Mouse (Mus musculus) heart, embryonic 13.5 days (tissue): ENCODE data around the gene Gabpb2. TPM values are rescaled to one million over a fixed set of nuclear protein-coding genes. Genes with fewer than 3 reads are reported as not detected.

ENCODE experiments used
- ATAC-seq: fragments of 200-750 bp; cut with Nextera tagmentation; 2 replicates; pipeline ENCODE4 v1.8.0; 2017; ENCODE audit warnings: moderate TSS enrichment; ENCODE audit not compliant: insufficient number of reproducible peaks, low FRiP score, low TSS enrichment; ENCODE audit errors: extremely low read depth
- H3K27ac ChIP-seq: fragments of 300-500 bp; sonication (generic); replicated peaks from 2 replicates; pipeline ENCODE4 v1.5.1; 2015; ENCODE audit warnings: moderate library complexity, mild to moderate bottlenecking, inconsistent platforms
- H3K27me3 ChIP-seq: fragments of 300-500 bp; sonication (generic); replicated peaks from 2 replicates; pipeline ENCODE4 v1.6.1; 2015; ENCODE audit warnings: mild to moderate bottlenecking, inconsistent platforms
- H3K36me3 ChIP-seq: fragments of 300-500 bp; sonication (generic); 2 replicates; pipeline ENCODE4 v1.6.1; 2015; ENCODE audit warnings: mild to moderate bottlenecking, inconsistent platforms
- H3K4me1 ChIP-seq: fragments of 300-500 bp; sonication (generic); 2 replicates; pipeline ENCODE4 v1.6.1; 2015; ENCODE audit warnings: inconsistent platforms
- H3K4me2 ChIP-seq: fragments of 300-500 bp; sonication (generic); 2 replicates; pipeline ENCODE4 v1.6.1; 2015; ENCODE audit warnings: inconsistent platforms, mild to moderate bottlenecking, moderate library complexity
- H3K4me3 ChIP-seq: fragments of 300-500 bp; sonication (generic); 2 replicates; pipeline ENCODE4 v1.5.1; 2015; ENCODE audit warnings: moderate library complexity, mild to moderate bottlenecking, inconsistent platforms
- H3K9ac ChIP-seq: fragments of 300-500 bp; sonication (generic); 2 replicates; pipeline ENCODE4 v1.6.1; 2015; ENCODE audit warnings: inconsistent platforms, mild to moderate bottlenecking, moderate library complexity
- H3K9me3 ChIP-seq: fragments of 300-500 bp; sonication (generic); 2 replicates; pipeline ENCODE4 v1.6.1; 2016; ENCODE audit warnings: inconsistent platforms
- WGBS: fragments of 180-500 bp; shearing (Covaris S2); methylation state at CpG from one replicate; pipeline ENCODE4 v1.1.7; 2015; ENCODE audit warnings: mixed read lengths; 5-methylcytosine and 5-hydroxymethylcytosine counted together
- polyA plus RNA-seq: library from polyadenylated mRNA; unstranded; fragments of >200 nt; fragmentation: Nextera tagmentation; extraction: Ambion mirVana; gene quantifications from 2 replicates; pipeline ENCODE4 v1.2.1, GENCODE M21; 2015

Gabpb2 gene
- polyA plus RNA-seq, 1 experiment from 2014 or later: 5.1 TPM

- H3K4me3 ChIP-seq: no peak overlapping the region
- H3K9me3 ChIP-seq: no peaks in the 10 kb centered on the region
- H3K4me1 ChIP-seq: peaks cover 46% of the 10 kb centered on the region
- H3K27ac ChIP-seq: no peak overlapping the region
- no peak for ATAC-seq
- H3K27me3 ChIP-seq: peaks cover 28% of the 10 kb centered on the region; the same call in 1 of the 2 replicates
- no peak overlapping the region for H3K9ac ChIP-seq
- H3K36me3 ChIP-seq: peaks cover 30% of the 10 kb centered on the region
- 74% methylated on average over 5 of the region's 5 CpGs for WGBS
- H3K4me2 ChIP-seq: no peak overlapping the region
Observed at GRCm38 (mm10) chr3:95164256-95164550, 53.5 kb downstream of the Gabpb2 start.

GRCm38 (mm10) chr3:95163419-95164255 is 54.1 kb downstream of the Gabpb2 start:
- Histone ChIP-seq H3K4me2 (peak overlapping the region; percentile 42), H3K27ac (no peak overlapping the region), H3K9me3 (no peaks in the 10 kb centered on the region), H3K4me3 (no peak overlapping the region), H3K27me3 (peaks cover 23% of the 10 kb centered on the region; the same call in 1 of the 2 replicates), H3K9ac (peak overlapping the region; percentile 48; the same call in 1 of the 2 replicates), H3K4me1 (peaks cover 46% of the 10 kb centered on the region), H3K36me3 (peaks cover 27% of the 10 kb centered on the region)
- WGBS: 40% methylated on average over 11 of the region's 11 CpGs
- no peak for ATAC-seq

- 21% methylated on average over 2 of the region's 2 CpGs for WGBS
- no peaks in the 10 kb centered on the region for H3K9me3 ChIP-seq
- peak overlapping the region; percentile 94 for H3K4me2 ChIP-seq
- no peak for ATAC-seq
- H3K9ac ChIP-seq: no peak overlapping the region
- H3K4me1 ChIP-seq: peaks cover 46% of the 10 kb centered on the region
- no peak overlapping the region for H3K4me3 ChIP-seq
- H3K36me3 ChIP-seq: peaks cover 18% of the 10 kb centered on the region
- peaks cover 11% of the 10 kb centered on the region; the same call in 1 of the 2 replicates for H3K27me3 ChIP-seq
- no peak overlapping the region for H3K27ac ChIP-seq
Observed at GRCm38 (mm10) chr3:95162345-95162628, 55.4 kb downstream of the Gabpb2 start.

GRCm38 (mm10) chr3:95161618-95162344 is 55.9 kb downstream of the Gabpb2 start:
- H3K4me1 ChIP-seq: peaks cover 46% of the 10 kb centered on the region
- no peak for ATAC-seq
- H3K27ac ChIP-seq: no peak overlapping the region
- H3K9ac ChIP-seq: peak overlapping the region; percentile 85
- H3K4me2 ChIP-seq: peak overlapping the region; percentile 94
- peaks cover 13% of the 10 kb centered on the region for H3K36me3 ChIP-seq
- 9% methylated on average over 9 of the region's 9 CpGs for WGBS
- no peaks in the 10 kb centered on the region for H3K9me3 ChIP-seq
- H3K4me3 ChIP-seq: peak overlapping the region; percentile 75
- H3K27me3 ChIP-seq: peaks cover 9% of the 10 kb centered on the region; the same call in 1 of the 2 replicates

- Histone ChIP-seq H3K4me3 (peak overlapping the region; percentile 75), H3K9ac (peak overlapping the region; percentile 85), H3K36me3 (peaks cover 8% of the 10 kb centered on the region; the same call in 1 of the 2 replicates), H3K9me3 (no peaks in the 10 kb centered on the region), H3K27ac (no peak overlapping the region), H3K4me1 (peaks cover 46% of the 10 kb centered on the region), H3K27me3 (peaks cover 9% of the 10 kb centered on the region; the same call in 1 of the 2 replicates), H3K4me2 (peak overlapping the region; percentile 94)
- no peak for ATAC-seq
- WGBS: 2% methylated on average over 29 of the region's 30 CpGs
Observed at GRCm38 (mm10) chr3:95161041-95161551, 56.6 kb downstream of the Gabpb2 start.

GRCm38 (mm10) chr3:95159987-95160963 is 57.4 kb downstream of the Gabpb2 start, which contains the start of gene Sema6c:
Sema6c (plus strand) TSS chr3:95160457.
- Histone ChIP-seq H3K36me3 (peaks cover 5% of the 10 kb centered on the region; the same call in 1 of the 2 replicates), H3K4me1 (peaks cover 46% of the 10 kb centered on the region), H3K9ac (peak within 1 kb of the TSS; percentile 85), H3K4me3 (peak within 1 kb of the TSS; percentile 75), H3K27me3 (peaks cover 9% of the 10 kb centered on the region; the same call in 1 of the 2 replicates), H3K9me3 (no peaks in the 10 kb centered on the region), H3K4me2 (peak within 1 kb of the TSS; percentile 94), H3K27ac (0 out of 2 replicates have a peak within 1 kb of the TSS, but pooled peaks have one; percentile 34)
- WGBS: under 1% methylated on average over 61 of the region's 66 CpGs
- ATAC-seq: peak; percentile 94

GRCm38 (mm10) chr3:95159511-95159986 is 58.2 kb downstream of the Gabpb2 start:
- peaks cover 2% of the 10 kb centered on the region; the same call in 1 of the 2 replicates for H3K36me3 ChIP-seq
- ATAC-seq: no peak
- peak overlapping the region; percentile 74 for H3K9ac ChIP-seq
- 15% methylated on average over 8 of the region's 8 CpGs for WGBS
- peaks cover 9% of the 10 kb centered on the region; the same call in 1 of the 2 replicates for H3K27me3 ChIP-seq
- no peaks in the 10 kb centered on the region for H3K9me3 ChIP-seq
- H3K4me1 ChIP-seq: peaks cover 41% of the 10 kb centered on the region
- peak overlapping the region; percentile 94 for H3K4me2 ChIP-seq
- H3K27ac ChIP-seq: no peak overlapping the region
- peak overlapping the region; percentile 75 for H3K4me3 ChIP-seq

GRCm38 (mm10) chr3:95153874-95154273 is 63.8 kb downstream of the Gabpb2 start:
- 52% methylated on average over 4 of the region's 4 CpGs for WGBS
- no peak overlapping the region for H3K27ac ChIP-seq
- no peaks in the 10 kb centered on the region for H3K4me1 ChIP-seq
- no peaks in the 10 kb centered on the region for H3K9me3 ChIP-seq
- H3K36me3 ChIP-seq: no peaks in the 10 kb centered on the region
- no peak overlapping the region for H3K4me2 ChIP-seq
- no peak overlapping the region for H3K9ac ChIP-seq
- ATAC-seq: no peak
- H3K4me3 ChIP-seq: no peak overlapping the region
- H3K27me3 ChIP-seq: peaks cover 14% of the 10 kb centered on the region; the same call in 1 of the 2 replicates

GRCm38 (mm10) chr3:95147924-95148323 is 69.8 kb downstream of the Gabpb2 start:
- WGBS: 58% methylated on average over 3 of the region's 3 CpGs

GRCm38 (mm10) chr3:95142617-95143011 is 75.1 kb downstream of the Gabpb2 start:
- no peak overlapping the region for H3K4me3 ChIP-seq
- H3K4me1 ChIP-seq: no peaks in the 10 kb centered on the region
- H3K36me3 ChIP-seq: peaks cover 18% of the 10 kb centered on the region
- no peak overlapping the region for H3K27ac ChIP-seq
- H3K27me3 ChIP-seq: no peaks in the 10 kb centered on the region
- no peak overlapping the region for H3K4me2 ChIP-seq
- 7% methylated on average over 5 of the region's 5 CpGs for WGBS
- no peak overlapping the region for H3K9ac ChIP-seq
- ATAC-seq: no peak
- H3K9me3 ChIP-seq: no peaks in the 10 kb centered on the region

More at GRCm38 (mm10) chr3:95147924-95148323, 69.8 kb downstream of the Gabpb2 start:
- Histone ChIP-seq H3K9ac (no peak overlapping the region), H3K4me2 (no peak overlapping the region), H3K27ac (no peak overlapping the region), H3K27me3 (peaks cover 8% of the 10 kb centered on the region; the same call in 1 of the 2 replicates), H3K9me3 (no peaks in the 10 kb centered on the region), H3K36me3 (no peaks in the 10 kb centered on the region), H3K4me1 (no peaks in the 10 kb centered on the region), H3K4me3 (no peak overlapping the region)
- ATAC-seq: no peak
